In genomic region chr16:91546391-91546835, GRCm38 (mm10) we compare ENCODE assay signal across 8 mouse cellular contexts. TPM values are rescaled to one million over a fixed set of nuclear protein-coding genes. Genes with fewer than 3 reads are reported as not detected.
DNase-seq lines count a peak whose midpoint lies in the region; ATAC-seq and TF ChIP-seq lines count a peak whose summit lies in the region.

No protein-coding gene starts in this region.

- DNase-seq in heart, adult 11 months, result peak; percentile 98
- DNase-seq in heart, postnatal 25 days (ENCODE audit: low spot score), result no peak
- DNase-seq in urinary bladder, postnatal 4 days (ENCODE audit: low spot score in 2 of 2), result no peak
- DNase-seq in adipocyte (ENCODE audit: low spot score), result no peak

- H3K27me3 ChIP-seq in heart, embryonic 12.5 days (replicated peaks), result no peaks in the 10 kb centered on the region
- no peaks in the 10 kb centered on the region for H3K27me3 ChIP-seq in limb, embryonic 15.5 days
- no peaks in the 10 kb centered on the region for H3K27me3 ChIP-seq in midbrain, embryonic 15.5 days (replicated peaks)

- H3K9ac ChIP-seq in heart, embryonic 12.5 days, result peak overlapping the region; percentile 98
- peak overlapping the region; percentile 91 for H3K9ac ChIP-seq in limb, embryonic 15.5 days
- H3K9ac ChIP-seq in midbrain, embryonic 15.5 days, result peak overlapping the region; percentile 91

- peak overlapping the region; percentile 91 for H3K4me2 ChIP-seq in heart, embryonic 12.5 days
- peak overlapping the region; percentile 78 for H3K4me2 ChIP-seq in limb, embryonic 15.5 days
- H3K4me2 ChIP-seq in midbrain, embryonic 15.5 days, result peak overlapping the region; percentile 63

- intact Hi-C loops in heart, postnatal 25 days (cut with DNase I), result loop anchor here (5.0 kb wide), 1 partner anchor 101 kb away; the partner anchor contains the start of genes Gart and Son

- no peak for TF ChIP-seq POLR2A in bone marrow macrophage, adult 2 months (IDR thresholded peaks at IDR 0.05; ENCODE audit: borderline replicate concordance, low read depth, low read length)

- peak overlapping the region; percentile 92 for H3K27ac ChIP-seq in bone marrow macrophage, adult 2 months (ENCODE audit: insufficient read depth, low read depth, low read length)
- H3K27ac ChIP-seq in heart, embryonic 12.5 days (ENCODE audit: poor library complexity, severe bottlenecking), result peak overlapping the region; percentile 87
- peak overlapping the region; percentile 57 for H3K27ac ChIP-seq in limb, embryonic 15.5 days
- H3K27ac ChIP-seq in midbrain, embryonic 15.5 days, result no peak overlapping the region

- H3K9me3 ChIP-seq in heart, embryonic 12.5 days (replicated peaks), result no peaks in the 10 kb centered on the region
- no peaks in the 10 kb centered on the region for H3K9me3 ChIP-seq in limb, embryonic 15.5 days
- no peaks in the 10 kb centered on the region for H3K9me3 ChIP-seq in midbrain, embryonic 15.5 days

- peaks cover 2% of the 10 kb centered on the region; the same call in 1 of the 2 replicates for H3K36me3 ChIP-seq in heart, embryonic 12.5 days
- no peaks in the 10 kb centered on the region for H3K36me3 ChIP-seq in limb, embryonic 15.5 days
- H3K36me3 ChIP-seq in midbrain, embryonic 15.5 days (replicated peaks), result no peaks in the 10 kb centered on the region

- H3K4me1 ChIP-seq in bone marrow macrophage, adult 2 months (ENCODE audit: control insufficient read depth, insufficient read depth, low read length), result peaks cover 26% of the 10 kb centered on the region
- peaks cover 56% of the 10 kb centered on the region for H3K4me1 ChIP-seq in heart, embryonic 12.5 days (replicated peaks)
- peaks cover 38% of the 10 kb centered on the region for H3K4me1 ChIP-seq in limb, embryonic 15.5 days
- H3K4me1 ChIP-seq in midbrain, embryonic 15.5 days, result peaks cover 31% of the 10 kb centered on the region

- peak overlapping the region; percentile 50 for H3K4me3 ChIP-seq in bone marrow macrophage, adult 2 months (ENCODE audit: insufficient read depth, low read length)
- peak overlapping the region; percentile 93 for H3K4me3 ChIP-seq in heart, embryonic 12.5 days
- peak overlapping the region; percentile 89 for H3K4me3 ChIP-seq in limb, embryonic 15.5 days
- peak overlapping the region; percentile 78 for H3K4me3 ChIP-seq in midbrain, embryonic 15.5 days

- ATAC-seq in heart, embryonic 12.5 days (ENCODE audit: insufficient number of reproducible peaks, low FRiP score), result peak; percentile 19; the same call in 1 of the 2 replicates
- ATAC-seq in limb, embryonic 15.5 days (ENCODE audit: insufficient number of reproducible peaks, low FRiP score, low TSS enrichment, low read depth), result 0 out of 2 replicates have a peak, but pooled peaks have one; percentile 11
- ATAC-seq in midbrain, embryonic 15.5 days (replicated peaks), result peak; percentile 49

- TF ChIP-seq CTCF in bone marrow macrophage, adult 2 months (IDR thresholded peaks at IDR 0.05; ENCODE audit: low read depth, low read length), result no peak

- 15% methylated on average over 14 of the region's 14 CpGs for WGBS in heart, embryonic 12.5 days
- 15% methylated on average over 14 of the region's 14 CpGs for WGBS in limb, embryonic 15.5 days
- WGBS in midbrain, embryonic 15.5 days, result 18% methylated on average over 14 of the region's 14 CpGs

RNA-seq across cellular contexts. Expression of gene Ifngr2, which starts 0.5 kb away (rescaled TPM):
- 100 to 1,000 TPM; 153 to 157 TPM for total RNA-seq in heart, postnatal 25 days (2021)
- polyA plus RNA-seq in bone marrow macrophage, adult 2 months (2012; ENCODE audit: insufficient read depth, insufficient read length, missing spikeins), result 193 and 222 TPM in 2 replicates
- polyA plus RNA-seq in heart, embryonic 12.5 days (2016; fragmentation: Nextera tagmentation; extraction: Ambion mirVana), result 99.4 and 110 TPM in 2 replicates
- polyA plus RNA-seq in limb, embryonic 15.5 days (2015; fragmentation: Nextera tagmentation; extraction: Ambion mirVana), result 56.6 and 67.3 TPM in 2 replicates
- polyA plus RNA-seq in midbrain, embryonic 15.5 days (2015; fragmentation: Nextera tagmentation; extraction: Ambion mirVana), result 92.5 and 94.2 TPM in 2 replicates

RNA-seq across cellular contexts. Expression of gene Tmem50b, which starts 51.2 kb away (rescaled TPM):
- 10 to 100 TPM; 65.5 to 74.3 TPM for total RNA-seq in heart, postnatal 25 days (2021)
- 78.7 and 80.3 TPM in 2 replicates for polyA plus RNA-seq in bone marrow macrophage, adult 2 months (2012; ENCODE audit: insufficient read depth, insufficient read length, missing spikeins)
- 57.4 and 60.8 TPM in 2 replicates for polyA plus RNA-seq in heart, embryonic 12.5 days (2016; fragmentation: Nextera tagmentation; extraction: Ambion mirVana)
- 53.6 and 54.3 TPM in 2 replicates for polyA plus RNA-seq in limb, embryonic 15.5 days (2015; fragmentation: Nextera tagmentation; extraction: Ambion mirVana)
- polyA plus RNA-seq in midbrain, embryonic 15.5 days (2015; fragmentation: Nextera tagmentation; extraction: Ambion mirVana), result 79.4 and 81.6 TPM in 2 replicates
